Mouse (Mus musculus) intestine, embryonic 14.5 days (tissue): Measurements from ENCODE around the gene Tmem107. TPM values are rescaled to one million over a fixed set of nuclear protein-coding genes. Genes with fewer than 3 reads are reported as not detected.
A peak's percentile ranks its signal among the peaks of the same experiment; 100 is the strongest.

Experiments
- ATAC-seq: fragments of 200-750 bp; cut with Nextera tagmentation; replicated peaks from 2 replicates; pipeline ENCODE4 v1.8.0; 2017; ENCODE audit warnings: low read depth, moderate number of reproducible peaks, moderate TSS enrichment, moderate library complexity; ENCODE audit not compliant: low FRiP score, low TSS enrichment
- DNase-seq: peaks from one replicate; pipeline ENCODE4 v3.0.0-alpha.2; 2018; ENCODE audit warnings: low spot score
- H3K27ac ChIP-seq: fragments of 300-500 bp; sonication (generic); 2 replicates; pipeline ENCODE4 v1.5.1; 2014; ENCODE audit warnings: low read depth, mild to moderate bottlenecking, control low read depth
- H3K27me3 ChIP-seq: fragments of 300-500 bp; sonication (generic); replicated peaks from 2 replicates; pipeline ENCODE4 v1.6.1; 2014; ENCODE audit warnings: low read length, control low read depth; ENCODE audit not compliant: control insufficient read depth, insufficient read depth
- H3K36me3 ChIP-seq: fragments of 300-500 bp; sonication (generic); 2 replicates; pipeline ENCODE4 v1.6.1; 2014; ENCODE audit warnings: low read length, control low read depth; ENCODE audit not compliant: control insufficient read depth, insufficient read depth
- H3K4me1 ChIP-seq: fragments of 300-500 bp; sonication (generic); replicated peaks from 2 replicates; pipeline ENCODE4 v1.6.1; 2014; ENCODE audit warnings: low read length, control low read depth, mixed read lengths; ENCODE audit not compliant: control insufficient read depth, insufficient read depth
- H3K4me2 ChIP-seq: fragments of 300-500 bp; sonication (generic); 2 replicates; pipeline ENCODE4 v1.6.1; 2014; ENCODE audit warnings: low read length
- H3K4me3 ChIP-seq: fragments of 300-500 bp; sonication (generic); 2 replicates; pipeline ENCODE4 v1.5.1; 2014; ENCODE audit warnings: low read depth, low read length, control low read depth, mixed read lengths
- H3K9ac ChIP-seq: fragments of 300-500 bp; sonication (generic); 2 replicates; pipeline ENCODE4 v1.6.1; 2014; ENCODE audit warnings: mild to moderate bottlenecking, low read length
- H3K9me3 ChIP-seq: fragments of 300-500 bp; sonication (generic); 2 replicates; pipeline ENCODE4 v1.6.1; 2016; ENCODE audit warnings: low read length, control low read depth; ENCODE audit not compliant: control insufficient read depth
- WGBS: fragments of 180-500 bp; shearing (Covaris S2); extraction: QIAGEN DNeasy Blood & Tissue Kit; methylation state at CpG from one replicate; pipeline ENCODE4 v1.1.7; 2014; 5-methylcytosine and 5-hydroxymethylcytosine counted together
- polyA plus RNA-seq: library from polyadenylated mRNA; unstranded; fragments of >200 nt; fragmentation: Nextera tagmentation; extraction: Ambion mirVana; gene quantifications from 2 replicates; pipeline ENCODE4 v1.2.1, GENCODE M21; 2014

Tmem107 gene
- polyA plus RNA-seq, 1 experiment from 2014 or later = 50.1 TPM

DNA sequence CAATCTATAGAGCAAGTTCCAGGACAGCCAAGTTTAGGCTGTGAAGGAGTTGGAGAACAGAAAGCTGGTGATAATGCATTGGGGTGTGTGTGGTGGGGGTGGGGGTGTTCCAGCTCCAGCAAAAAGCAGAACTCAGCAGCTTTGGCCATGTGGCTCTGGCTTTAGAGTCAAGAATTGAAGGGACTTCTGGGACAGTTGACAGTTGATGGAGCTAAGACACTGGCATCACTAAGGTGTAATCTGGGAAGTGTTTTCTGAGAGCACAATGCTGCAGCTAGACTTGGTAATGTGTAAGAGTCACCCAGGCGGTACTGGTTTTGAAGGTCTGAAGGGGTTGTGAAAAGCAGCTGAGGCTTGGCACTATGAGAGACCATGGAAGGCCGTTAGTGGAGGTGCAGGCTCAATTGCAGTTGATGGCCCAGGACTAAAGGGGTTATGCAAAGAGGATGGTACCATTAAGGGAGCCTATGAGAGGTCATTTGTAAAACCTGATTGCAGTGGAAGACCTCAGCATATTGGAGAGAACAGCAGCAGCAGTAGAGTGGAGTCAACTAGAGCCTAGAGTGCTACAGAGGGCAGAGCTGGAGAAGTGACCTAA lies 17.7 kb upstream of the Tmem107 start:
- Histone ChIP-seq H3K9ac (no peak overlapping the region), H3K36me3 (peaks cover 54% of the 10 kb centered on the region), H3K4me3 (no peak overlapping the region), H3K4me2 (no peak overlapping the region), H3K9me3 (no peaks in the 10 kb centered on the region), H3K4me1 (no peaks in the 10 kb centered on the region), H3K27ac (no peak overlapping the region), H3K27me3 (no peaks in the 10 kb centered on the region)
- DNase-seq (no peak), ATAC-seq (no peak)
- 88% methylated on average over 2 of the region's 2 CpGs for WGBS

DNA sequence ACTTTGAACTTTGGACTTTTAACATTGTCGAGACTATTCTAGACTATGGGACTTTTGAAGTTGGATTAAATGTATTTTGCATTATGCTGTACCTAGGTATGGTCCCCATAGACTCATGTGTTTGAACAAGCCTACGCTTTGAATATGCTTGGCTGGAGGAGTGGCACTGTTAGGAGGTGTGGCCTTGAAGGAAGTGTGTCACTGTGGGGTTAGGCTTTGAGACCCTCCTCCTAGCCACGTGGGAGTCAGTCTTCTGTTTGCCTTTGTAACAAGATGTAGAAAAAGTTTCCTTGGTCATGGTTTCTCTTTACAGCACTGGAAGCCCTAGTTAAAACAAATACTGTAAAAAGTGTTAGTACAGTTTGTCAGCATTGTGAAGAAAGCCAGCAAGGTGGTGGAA lies 16.8 kb upstream of the Tmem107 start:
- H3K27ac ChIP-seq = no peak overlapping the region
- no peak overlapping the region for H3K4me2 ChIP-seq
- H3K9me3 ChIP-seq = no peaks in the 10 kb centered on the region
- H3K4me3 ChIP-seq = no peak overlapping the region
- ATAC-seq (no peak), DNase-seq (no peak)
- H3K36me3 ChIP-seq = peaks cover 45% of the 10 kb centered on the region
- WGBS = 70% methylated on average over 3 of the region's 3 CpGs
- H3K27me3 ChIP-seq = no peaks in the 10 kb centered on the region
- H3K9ac ChIP-seq = no peak overlapping the region
- H3K4me1 ChIP-seq = peaks cover 6% of the 10 kb centered on the region

GRCm38 (mm10) chr11:69058265-69058664 lies 12.3 kb upstream of the Tmem107 start:
- Histone ChIP-seq H3K4me3 (peak overlapping the region; percentile 78), H3K27me3 (no peaks in the 10 kb centered on the region), H3K27ac (peak overlapping the region; percentile 8; the same call in 1 of the 2 replicates), H3K9ac (peak overlapping the region; percentile 33), H3K36me3 (peaks cover 8% of the 10 kb centered on the region; the same call in 1 of the 2 replicates), H3K4me2 (peak overlapping the region; percentile 80), H3K4me1 (peaks cover 21% of the 10 kb centered on the region), H3K9me3 (no peaks in the 10 kb centered on the region)
- no peak for ATAC-seq
- no peak for DNase-seq
- WGBS = 59% methylated on average over 2 of the region's 2 CpGs

GRCm38 (mm10) chr11:69058729-69059356 lies 11.8 kb upstream of the Tmem107 start:
- peak overlapping the region; percentile 80 for H3K4me2 ChIP-seq
- peaks cover 2% of the 10 kb centered on the region; the same call in 1 of the 2 replicates for H3K36me3 ChIP-seq
- no peaks in the 10 kb centered on the region for H3K27me3 ChIP-seq
- H3K9ac ChIP-seq = peak overlapping the region; percentile 33
- no peaks in the 10 kb centered on the region for H3K9me3 ChIP-seq
- peak overlapping the region; percentile 8 for H3K27ac ChIP-seq
- DNase-seq (no peak), ATAC-seq (peak; percentile 9)
- H3K4me1 ChIP-seq = peaks cover 21% of the 10 kb centered on the region
- H3K4me3 ChIP-seq = peak overlapping the region; percentile 78
- 1% methylated on average over 19 of the region's 19 CpGs for WGBS

GRCm38 (mm10) chr11:69059357-69059974 lies 11.1 kb upstream of the Tmem107 start, which contains the start of gene Borcs6:
Gene Borcs6, plus strand, starts transcription at chr11:69059717.
- peak within 1 kb of the TSS; percentile 89 for H3K27ac ChIP-seq
- H3K4me2 ChIP-seq = peak within 1 kb of the TSS; percentile 80
- DNase-seq = peak; percentile 93
- no peaks in the 10 kb centered on the region for H3K36me3 ChIP-seq
- peak; percentile 89 for ATAC-seq
- H3K9me3 ChIP-seq = no peaks in the 10 kb centered on the region
- no peaks in the 10 kb centered on the region for H3K27me3 ChIP-seq
- peak within 1 kb of the TSS; percentile 78 for H3K4me3 ChIP-seq
- peaks cover 21% of the 10 kb centered on the region for H3K4me1 ChIP-seq
- H3K9ac ChIP-seq = peak within 1 kb of the TSS; percentile 84
- WGBS = under 1% methylated on average over 64 of the region's 64 CpGs

- peak; percentile 15; the same call in 1 of the 2 replicates for ATAC-seq
- H3K4me3 ChIP-seq = peak overlapping the region; percentile 78
- under 1% methylated on average over 47 of the region's 49 CpGs for WGBS
These were observed 10.6 kb upstream of the Tmem107 start for GRCm38 (mm10) chr11:69059975-69060411.

GRCm38 (mm10) chr11:69060448-69061254 lies 10.0 kb upstream of the Tmem107 start:
- WGBS = 2% methylated on average over 40 of the region's 40 CpGs
- Histone ChIP-seq H3K4me2 (peak overlapping the region; percentile 80), H3K36me3 (no peaks in the 10 kb centered on the region), H3K27me3 (no peaks in the 10 kb centered on the region), H3K4me1 (peaks cover 21% of the 10 kb centered on the region), H3K27ac (peak overlapping the region; percentile 89), H3K9me3 (no peaks in the 10 kb centered on the region), H3K4me3 (peak overlapping the region; percentile 78), H3K9ac (peak overlapping the region; percentile 84)
- DNase-seq = no peak
- no peak for ATAC-seq

More at GRCm38 (mm10) chr11:69059975-69060411, 10.6 kb upstream of the Tmem107 start:
- Histone ChIP-seq H3K9ac (peak overlapping the region; percentile 84), H3K4me2 (peak overlapping the region; percentile 80), H3K27ac (peak overlapping the region; percentile 89), H3K27me3 (no peaks in the 10 kb centered on the region), H3K36me3 (no peaks in the 10 kb centered on the region), H3K4me1 (peaks cover 21% of the 10 kb centered on the region), H3K9me3 (no peaks in the 10 kb centered on the region)
- DNase-seq = peak; percentile 82

- no peak overlapping the region for H3K27ac ChIP-seq
- 13% methylated on average over 17 of the region's 17 CpGs for WGBS
- no peaks in the 10 kb centered on the region for H3K9me3 ChIP-seq
- H3K4me1 ChIP-seq = peaks cover 21% of the 10 kb centered on the region
- peak overlapping the region; percentile 80 for H3K4me2 ChIP-seq
- no peaks in the 10 kb centered on the region for H3K36me3 ChIP-seq
- H3K4me3 ChIP-seq = peak overlapping the region; percentile 78
- ATAC-seq (no peak), DNase-seq (no peak)
- no peaks in the 10 kb centered on the region for H3K27me3 ChIP-seq
- H3K9ac ChIP-seq = peak overlapping the region; percentile 84
These were observed 9.2 kb upstream of the Tmem107 start for GRCm38 (mm10) chr11:69061255-69061912.
